Mouse (Mus musculus) liver, postnatal 0 days (tissue): Measurements from ENCODE around the gene Psmb4.
A peak's percentile ranks its signal among the peaks of the same experiment; 100 is the strongest.

Experiments
- CTCF ChIP-seq: sonication (generic); IDR thresholded peaks from 2 replicates; pipeline ENCODE4 v1.5.1; 2016; ENCODE audit warnings: antibody characterized with exemption, low read depth
- EP300 ChIP-seq: IDR thresholded peaks from 2 replicates; pipeline ENCODE4 v1.6.1; 2016; ENCODE audit warnings: antibody characterized with exemption, low read depth, mild to moderate bottlenecking

- TF ChIP-seq CTCF (no peak), EP300 (peak; percentile 88)
Observed at GRCm38 (mm10) chr3:94932809-94933564, 46.2 kb upstream of the Psmb4 start, which contains the start of gene Selenbp1.
